32 mouse cellular contexts compared by ENCODE assay signal in the genomic region with DNA sequence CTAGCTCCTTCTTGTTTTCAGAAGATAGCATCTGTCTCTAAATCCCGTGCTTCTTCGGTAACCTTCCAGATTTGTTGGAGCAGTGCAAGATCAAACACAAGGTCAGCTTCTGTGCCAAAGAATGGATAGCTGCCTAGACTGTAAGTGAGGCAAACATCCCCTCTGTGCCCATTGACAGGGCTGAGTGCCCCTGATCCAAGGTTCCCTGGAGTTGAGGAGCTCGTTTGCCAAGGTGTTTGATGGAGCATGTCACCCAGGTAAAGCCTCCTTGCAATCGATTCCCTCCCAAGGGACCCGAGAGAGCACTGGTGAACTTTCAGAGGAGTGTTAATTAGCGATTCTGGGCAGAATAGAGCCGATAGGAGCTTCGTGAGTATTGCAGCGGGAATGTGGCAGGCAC. TPM values are rescaled to one million over a fixed set of nuclear protein-coding genes. Genes with fewer than 3 reads are reported as not detected.
"Had no signal": no experiment of that assay in that cellular context is flagged by ENCODE, and none has a peak within 500 bp of the region (broad histone marks: within the 10 kb centered on the region; RNA-seq: fewer than 3 reads in every experiment).

No protein-coding gene starts in this region.

- ATAC-seq: forebrain, embryonic 16.5 days; hindbrain, embryonic 16.5 days; inflammation-experienced regulatory T-cells, adult 6 months; intestine, embryonic 15.5 days; intestine, postnatal 0 days had no signal

- H3K9me3 ChIP-seq: heart, embryonic 13.5 days; heart, embryonic 15.5 days; hindbrain, embryonic 10.5 days; hindbrain, embryonic 12.5 days; intestine, embryonic 15.5 days; limb, embryonic 10.5 days; limb, embryonic 12.5 days; liver, embryonic 13.5 days; liver, embryonic 15.5 days had no signal

- H3K36me3 ChIP-seq: hindbrain, embryonic 10.5 days; hindbrain, embryonic 12.5 days; intestine, embryonic 15.5 days had no signal

- H3K4me2 ChIP-seq: heart, embryonic 11.5 days; heart, embryonic 13.5 days; heart, embryonic 15.5 days; hindbrain, embryonic 12.5 days; hindbrain, embryonic 14.5 days; intestine, embryonic 15.5 days; limb, embryonic 12.5 days; liver, embryonic 11.5 days; liver, embryonic 13.5 days; liver, embryonic 15.5 days had no signal

- DNase-seq: gastrocnemius, adult 2 months; gastrocnemius, postnatal 10 days; gastrocnemius, postnatal 25 days; heart, adult 2 months; heart, postnatal 14 days; heart, postnatal 4 days; liver; liver, embryonic 13.5 days had no signal

- H3K9ac ChIP-seq: heart, embryonic 13.5 days; heart, embryonic 15.5 days; hindbrain, embryonic 12.5 days; hindbrain, embryonic 14.5 days; intestine, embryonic 15.5 days; limb, embryonic 12.5 days; liver, embryonic 13.5 days; liver, embryonic 15.5 days had no signal

- H3K27me3 ChIP-seq: heart, embryonic 13.5 days; heart, embryonic 15.5 days; hindbrain, embryonic 12.5 days; intestine, embryonic 15.5 days; limb, embryonic 12.5 days; liver, embryonic 13.5 days; liver, embryonic 15.5 days had no signal

- H3K4me3 ChIP-seq: gastrocnemius, adult 2 months; heart, adult 2 months; heart, embryonic 13.5 days; heart, embryonic 15.5 days; hindbrain, embryonic 10.5 days; hindbrain, embryonic 12.5 days; intestine, embryonic 15.5 days; layer of hippocampus, adult 2 months; left cerebral cortex, adult 2 months; limb, embryonic 10.5 days; limb, embryonic 12.5 days; liver, embryonic 13.5 days; liver, embryonic 15.5 days had no signal

- H3K27ac ChIP-seq: gastrocnemius, adult 2 months; heart, adult 2 months; heart, embryonic 13.5 days; heart, embryonic 15.5 days; hindbrain, embryonic 10.5 days; hindbrain, embryonic 12.5 days; hindbrain, embryonic 14.5 days; intestine, embryonic 15.5 days; kidney, postnatal 0 days; layer of hippocampus, adult 2 months; left cerebral cortex, adult 2 months; limb, embryonic 10.5 days; limb, embryonic 12.5 days; liver, embryonic 13.5 days; liver, embryonic 15.5 days had no signal

- H3K4me1 ChIP-seq: heart, embryonic 13.5 days; heart, embryonic 15.5 days; hindbrain, embryonic 12.5 days; intestine, embryonic 15.5 days; limb, embryonic 10.5 days; limb, embryonic 12.5 days; liver, embryonic 13.5 days; liver, embryonic 15.5 days had no signal

RNA-seq across cellular contexts. Expression of a gene that starts 40.7 kb away (rescaled TPM):
- total RNA-seq: granulocyte monocyte progenitor cell, adult 5-6 weeks; layer of hippocampus, adult 2 months; layer of hippocampus, postnatal 10 days; layer of hippocampus, postnatal 25 days; left cerebral cortex, adult 2 months; left cerebral cortex, postnatal 14 days; left cerebral cortex, postnatal 36 days had no signal
- polyA plus RNA-seq: frontal cortex, adult 2 months; kidney, postnatal 0 days; liver, embryonic 13.5 days had no signal
